Mouse (Mus musculus): Measurements from ENCODE around the gene Pip5k1b. TPM values are rescaled to one million over a fixed set of nuclear protein-coding genes. Genes with fewer than 3 reads are reported as not detected.

The Pip5k1b gene
- 2.3 and 2.7 TPM in 2 replicates for polyA plus RNA-seq (2016; fragmentation: Nextera tagmentation; extraction: Ambion mirVana)

GRCm38 (mm10) chr19:24555466-24555903 lies at the start of gene Pip5k1b:
Pip5k1b (minus strand) TSS chr19:24555872.
- H3K4me1 ChIP-seq = peaks cover 39% of the 10 kb centered on the region
- H3K9ac ChIP-seq (replicated peaks) = peak within 1 kb of the TSS; percentile 87
- H3K27ac ChIP-seq (replicated peaks) = peak within 1 kb of the TSS; percentile 40
- WGBS = under 1% methylated on average over 27 of the region's 39 CpGs
- H3K27me3 ChIP-seq = peaks cover 38% of the 10 kb centered on the region
- peak within 1 kb of the TSS; percentile 74 for H3K4me2 ChIP-seq (replicated peaks)
- peak within 1 kb of the TSS; percentile 85 for H3K4me3 ChIP-seq
- no peaks in the 10 kb centered on the region for H3K36me3 ChIP-seq
- no peaks in the 10 kb centered on the region for H3K9me3 ChIP-seq
- ATAC-seq (ENCODE audit: low FRiP score, low read depth) = peak; percentile 59

- no peak for ATAC-seq (ENCODE audit: low FRiP score, low read depth)
- H3K9ac ChIP-seq (replicated peaks) = no peak overlapping the region
- H3K4me3 ChIP-seq = no peak overlapping the region
- H3K27me3 ChIP-seq = no peaks in the 10 kb centered on the region
- H3K36me3 ChIP-seq = no peaks in the 10 kb centered on the region
- H3K27ac ChIP-seq (replicated peaks) = no peak overlapping the region
- peaks cover 4% of the 10 kb centered on the region; the same call in 1 of the 2 replicates for H3K9me3 ChIP-seq
- H3K4me2 ChIP-seq (replicated peaks) = no peak overlapping the region
- 82% methylated on average over 4 of the region's 4 CpGs for WGBS
- no peaks in the 10 kb centered on the region for H3K4me1 ChIP-seq
Observed at GRCm38 (mm10) chr19:24604105-24604504, 48.4 kb upstream of the Pip5k1b start.

- H3K27ac ChIP-seq (replicated peaks) = no peak overlapping the region
- no peaks in the 10 kb centered on the region for H3K36me3 ChIP-seq
- H3K4me2 ChIP-seq (replicated peaks) = no peak overlapping the region
- no peaks in the 10 kb centered on the region for H3K4me1 ChIP-seq
- no peak for ATAC-seq (ENCODE audit: low FRiP score, low read depth)
- no peak overlapping the region for H3K4me3 ChIP-seq
- peaks cover 4% of the 10 kb centered on the region; the same call in 1 of the 2 replicates for H3K9me3 ChIP-seq
- WGBS = 94% methylated on average over 4 of the region's 4 CpGs
- H3K27me3 ChIP-seq = no peaks in the 10 kb centered on the region
- no peak overlapping the region for H3K9ac ChIP-seq (replicated peaks)
Observed at GRCm38 (mm10) chr19:24603431-24603830, 47.8 kb upstream of the Pip5k1b start.

- H3K27me3 ChIP-seq = no peaks in the 10 kb centered on the region
- ATAC-seq (ENCODE audit: low FRiP score, low read depth) = no peak
- H3K27ac ChIP-seq (replicated peaks) = no peak overlapping the region
- H3K4me2 ChIP-seq (replicated peaks) = no peak overlapping the region
- WGBS = 55% methylated on average over 2 of the region's 2 CpGs
- H3K9me3 ChIP-seq = no peaks in the 10 kb centered on the region
- no peaks in the 10 kb centered on the region for H3K36me3 ChIP-seq
- H3K4me1 ChIP-seq = no peaks in the 10 kb centered on the region
- no peak overlapping the region for H3K4me3 ChIP-seq
- no peak overlapping the region for H3K9ac ChIP-seq (replicated peaks)
Observed at GRCm38 (mm10) chr19:24586726-24587125, 31.1 kb upstream of the Pip5k1b start.

- Histone ChIP-seq H3K4me3 (no peak overlapping the region), H3K27ac (replicated peaks) (no peak overlapping the region), H3K4me2 (replicated peaks) (no peak overlapping the region), H3K27me3 (no peaks in the 10 kb centered on the region), H3K9me3 (no peaks in the 10 kb centered on the region), H3K36me3 (no peaks in the 10 kb centered on the region), H3K9ac (replicated peaks) (no peak overlapping the region), H3K4me1 (no peaks in the 10 kb centered on the region)
- 96% methylated on average over 5 of the region's 5 CpGs for WGBS
- ATAC-seq (ENCODE audit: low FRiP score, low read depth) = no peak
Observed at GRCm38 (mm10) chr19:24585171-24585570, 29.5 kb upstream of the Pip5k1b start.

- no peak for ATAC-seq (ENCODE audit: low FRiP score, low read depth)
- Histone ChIP-seq H3K4me2 (replicated peaks) (no peak overlapping the region), H3K9me3 (no peaks in the 10 kb centered on the region), H3K27ac (replicated peaks) (no peak overlapping the region), H3K9ac (replicated peaks) (no peak overlapping the region), H3K4me3 (no peak overlapping the region), H3K27me3 (no peaks in the 10 kb centered on the region), H3K4me1 (no peaks in the 10 kb centered on the region), H3K36me3 (no peaks in the 10 kb centered on the region)
- WGBS = 79% methylated on average over 8 of the region's 8 CpGs
Observed at GRCm38 (mm10) chr19:24583956-24584355, 28.3 kb upstream of the Pip5k1b start.

GRCm38 (mm10) chr19:24576125-24576524 lies 20.5 kb upstream of the Pip5k1b start:
- no peak overlapping the region for H3K4me2 ChIP-seq (replicated peaks)
- no peaks in the 10 kb centered on the region for H3K27me3 ChIP-seq
- no peaks in the 10 kb centered on the region for H3K9me3 ChIP-seq
- no peak overlapping the region for H3K9ac ChIP-seq (replicated peaks)
- H3K27ac ChIP-seq (replicated peaks) = no peak overlapping the region
- ATAC-seq (ENCODE audit: low FRiP score, low read depth) = no peak
- H3K4me1 ChIP-seq = no peaks in the 10 kb centered on the region
- no peak overlapping the region for H3K4me3 ChIP-seq
- no peaks in the 10 kb centered on the region for H3K36me3 ChIP-seq
- 94% methylated on average over 13 of the region's 13 CpGs for WGBS

- H3K9me3 ChIP-seq = no peaks in the 10 kb centered on the region
- 39% methylated on average over 7 of the region's 7 CpGs for WGBS
- no peak overlapping the region for H3K4me2 ChIP-seq (replicated peaks)
- no peak overlapping the region for H3K27ac ChIP-seq (replicated peaks)
- H3K4me3 ChIP-seq = no peak overlapping the region
- H3K27me3 ChIP-seq = no peaks in the 10 kb centered on the region
- no peak for ATAC-seq (ENCODE audit: low FRiP score, low read depth)
- no peaks in the 10 kb centered on the region for H3K36me3 ChIP-seq
- H3K4me1 ChIP-seq = no peaks in the 10 kb centered on the region
- no peak overlapping the region for H3K9ac ChIP-seq (replicated peaks)
Observed at GRCm38 (mm10) chr19:24571756-24572181, 16.1 kb upstream of the Pip5k1b start.

- Histone ChIP-seq H3K4me2 (replicated peaks) (no peak overlapping the region), H3K4me1 (no peaks in the 10 kb centered on the region), H3K27ac (replicated peaks) (no peak overlapping the region), H3K9me3 (no peaks in the 10 kb centered on the region), H3K27me3 (no peaks in the 10 kb centered on the region), H3K36me3 (no peaks in the 10 kb centered on the region), H3K4me3 (no peak overlapping the region), H3K9ac (replicated peaks) (no peak overlapping the region)
- 88% methylated on average over 8 of the region's 8 CpGs for WGBS
- no peak for ATAC-seq (ENCODE audit: low FRiP score, low read depth)
Observed at GRCm38 (mm10) chr19:24570969-24571368, 15.3 kb upstream of the Pip5k1b start.

GRCm38 (mm10) chr19:24557456-24557855 lies 1.8 kb upstream of the Pip5k1b start:
- peaks cover 38% of the 10 kb centered on the region for H3K27me3 ChIP-seq
- under 1% methylated on average over 11 of the region's 11 CpGs for WGBS
- no peak for ATAC-seq (ENCODE audit: low FRiP score, low read depth)
- H3K27ac ChIP-seq (replicated peaks) = no peak overlapping the region
- no peak overlapping the region for H3K9ac ChIP-seq (replicated peaks)
- no peaks in the 10 kb centered on the region for H3K9me3 ChIP-seq
- peak overlapping the region; percentile 74 for H3K4me2 ChIP-seq (replicated peaks)
- peaks cover 39% of the 10 kb centered on the region for H3K4me1 ChIP-seq
- no peaks in the 10 kb centered on the region for H3K36me3 ChIP-seq
- H3K4me3 ChIP-seq = peak overlapping the region; percentile 85; the same call in 1 of the 2 replicates

- Histone ChIP-seq H3K4me2 (replicated peaks) (peak overlapping the region; percentile 74), H3K4me1 (peaks cover 39% of the 10 kb centered on the region), H3K9ac (replicated peaks) (peak overlapping the region; percentile 87), H3K4me3 (peak overlapping the region; percentile 85), H3K36me3 (no peaks in the 10 kb centered on the region), H3K27ac (replicated peaks) (no peak overlapping the region), H3K9me3 (no peaks in the 10 kb centered on the region), H3K27me3 (peaks cover 38% of the 10 kb centered on the region)
- 1% methylated on average over 12 of the region's 12 CpGs for WGBS
- ATAC-seq (ENCODE audit: low FRiP score, low read depth) = peak; percentile 13; the same call in 1 of the 2 replicates
Observed at GRCm38 (mm10) chr19:24556585-24556966, 904 bp upstream of the Pip5k1b start.

GRCm38 (mm10) chr19:24555904-24556584 lies 372 bp upstream of the Pip5k1b start:
- no peaks in the 10 kb centered on the region for H3K36me3 ChIP-seq
- H3K4me2 ChIP-seq (replicated peaks) = peak overlapping the region; percentile 74
- WGBS = under 1% methylated on average over 42 of the region's 74 CpGs
- peaks cover 38% of the 10 kb centered on the region for H3K27me3 ChIP-seq
- peaks cover 39% of the 10 kb centered on the region for H3K4me1 ChIP-seq
- H3K27ac ChIP-seq (replicated peaks) = peak overlapping the region; percentile 40
- peak overlapping the region; percentile 87 for H3K9ac ChIP-seq (replicated peaks)
- H3K9me3 ChIP-seq = no peaks in the 10 kb centered on the region
- H3K4me3 ChIP-seq = peak overlapping the region; percentile 85
- ATAC-seq (ENCODE audit: low FRiP score, low read depth) = peak; percentile 83
